Mouse (Mus musculus): ENCODE results near the gene Gm47289. TPM values are rescaled to one million over a fixed set of nuclear protein-coding genes. Genes with fewer than 3 reads are reported as not detected.

Gm47289 gene
- polyA plus RNA-seq (2017; shearing (Covaris generic)) = not detected

DNA sequence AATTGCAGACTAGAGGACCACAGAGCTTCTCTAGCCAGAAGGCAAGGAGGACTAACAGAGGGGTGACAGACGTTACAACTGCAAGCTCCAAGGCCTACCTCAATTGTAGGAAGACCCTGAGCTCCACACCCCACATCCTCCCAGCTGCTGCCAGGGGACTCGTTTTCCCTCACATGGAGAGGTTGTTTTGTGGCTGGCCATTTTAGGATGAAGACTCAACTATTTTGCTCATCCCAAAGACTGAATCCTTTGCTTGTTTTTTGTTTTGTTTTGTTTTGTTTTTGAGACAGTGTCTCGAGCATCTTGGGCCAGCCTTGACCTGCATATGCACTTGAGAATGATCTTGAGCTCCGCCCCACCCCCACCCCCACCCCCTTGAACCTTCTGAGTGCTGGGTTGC is at the start of gene Gm47289:
Gm47289 (plus strand) TSS at position 301 of the 400 bp plus-strand sequence.
- no peak for ATAC-seq

DNA sequence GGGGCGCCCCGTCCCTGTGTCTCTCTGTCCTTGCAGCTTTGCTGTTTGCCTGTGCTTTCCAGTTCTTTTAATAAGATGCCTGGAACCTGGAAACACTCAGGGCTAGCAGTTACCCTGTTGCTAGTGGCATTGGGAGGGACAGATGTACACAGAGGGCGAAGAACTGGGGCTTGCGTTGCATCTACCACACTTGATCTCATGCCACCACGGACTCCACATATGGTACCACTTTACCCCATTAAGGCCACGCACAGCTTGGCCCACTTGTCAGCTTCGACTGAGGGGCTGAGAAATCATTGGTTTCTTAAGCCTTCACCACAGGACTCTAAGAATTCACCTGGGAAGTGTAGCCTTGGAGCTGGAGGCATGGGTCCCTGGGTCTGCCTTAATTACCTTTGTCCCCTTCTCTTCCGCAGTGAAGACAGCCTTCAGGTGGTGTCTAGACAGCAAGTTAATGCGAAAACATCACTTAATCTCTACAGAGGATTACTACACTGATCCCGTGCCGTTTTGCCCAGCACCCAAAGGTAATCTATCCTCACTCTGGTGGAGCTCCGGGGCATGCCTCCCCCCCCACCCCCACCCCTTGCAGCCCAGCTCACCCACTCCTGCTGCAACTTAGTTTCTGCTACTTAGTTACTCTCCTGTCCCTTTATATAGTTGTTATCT is 49.1 kb upstream of the Gm47289 start:
- no peak for ATAC-seq

DNA sequence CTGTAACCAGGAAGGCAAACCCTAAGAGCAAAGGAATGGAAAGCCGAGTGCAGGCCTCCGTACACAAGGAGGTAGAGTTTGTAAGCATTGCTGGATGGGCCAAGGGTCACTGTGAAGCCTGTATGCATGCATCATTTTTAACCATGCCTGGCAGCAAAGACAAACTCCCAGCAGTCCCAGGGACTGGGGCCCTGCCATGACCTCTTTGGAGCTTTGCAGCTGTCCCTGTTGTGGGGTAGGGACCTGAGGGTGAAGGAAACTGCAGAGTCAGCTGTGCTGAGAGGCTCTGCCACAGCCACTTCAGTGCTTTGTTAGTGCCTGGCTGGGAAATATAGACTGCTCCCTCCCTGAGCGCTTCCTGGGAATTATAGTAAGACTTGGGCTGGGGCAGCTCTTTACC is 48.3 kb upstream of the Gm47289 start:
- ATAC-seq = no peak

DNA sequence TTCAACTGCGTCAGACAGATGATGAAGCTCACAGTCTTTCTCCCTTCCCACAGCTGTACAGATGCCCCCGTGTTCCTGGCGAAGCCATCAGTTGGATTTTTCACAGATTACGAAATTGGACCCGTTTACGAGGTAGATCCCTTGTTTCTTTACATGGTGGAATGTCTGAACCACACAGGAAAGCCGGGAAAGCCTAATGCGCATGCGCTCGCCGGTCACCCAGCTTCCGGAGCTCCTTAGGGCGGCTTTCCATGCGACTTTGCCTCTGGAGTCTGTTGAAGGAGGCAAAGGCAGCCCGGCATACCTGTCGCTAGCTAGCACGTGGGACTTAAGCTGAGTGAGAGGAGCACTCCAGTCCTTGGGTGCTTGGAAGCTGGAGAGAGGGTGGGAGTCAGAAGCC is 44.0 kb upstream of the Gm47289 start:
- no peak for ATAC-seq

DNA sequence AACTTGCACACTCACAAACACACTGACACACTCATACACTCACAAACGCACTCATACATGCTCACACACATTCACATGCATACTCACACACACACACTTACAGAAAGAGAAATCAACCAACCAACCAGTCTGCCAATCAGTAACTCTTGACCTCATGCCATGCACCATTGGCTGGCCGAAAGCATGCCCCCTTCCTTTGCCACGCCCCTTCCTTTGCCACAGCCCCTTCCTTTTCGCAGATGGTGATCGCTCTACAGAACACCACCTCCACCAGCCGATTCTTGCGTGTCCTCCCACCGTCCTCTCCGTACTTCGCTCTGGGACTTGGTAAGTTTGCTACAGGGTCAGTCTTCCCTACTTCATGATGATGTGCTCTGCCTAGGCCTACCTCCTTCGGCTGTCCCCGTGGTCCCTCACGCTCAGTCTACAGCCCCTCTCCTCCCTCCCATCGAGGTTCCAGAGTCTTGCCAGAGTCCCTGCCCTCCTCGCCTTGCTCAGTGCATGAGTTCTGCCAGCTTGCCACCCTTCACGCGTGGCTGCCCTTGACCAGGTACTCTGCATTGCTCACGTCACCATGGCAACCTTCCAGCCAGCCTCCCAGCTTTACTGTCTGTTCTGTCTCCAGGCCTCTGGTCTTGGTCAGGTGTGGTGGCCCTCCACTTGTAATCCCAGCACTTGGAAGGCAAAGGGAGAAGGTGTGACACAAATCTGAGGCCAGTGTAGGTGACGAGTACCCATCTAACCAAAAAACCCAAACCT is 39.4 kb upstream of the Gm47289 start:
- no peak for ATAC-seq

DNA sequence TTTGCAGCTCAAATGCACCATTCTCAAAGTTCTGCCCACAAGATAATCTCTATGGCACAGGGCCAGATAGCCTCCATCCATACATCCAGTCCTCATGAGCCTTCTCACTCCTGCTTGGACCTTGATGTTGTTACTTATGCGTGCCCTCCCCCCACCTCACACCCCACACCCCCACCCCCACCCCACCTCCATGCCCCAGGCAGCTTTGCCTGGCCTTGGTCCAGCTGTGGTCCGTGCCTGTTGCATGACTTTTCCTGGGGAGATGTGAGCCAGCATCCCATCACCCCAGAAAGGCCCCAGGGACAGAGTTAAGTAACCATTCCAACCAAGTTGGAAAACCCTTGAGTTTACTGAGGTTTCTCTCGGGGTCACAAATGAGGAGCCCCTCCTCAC is 38.8 kb upstream of the Gm47289 start:
- ATAC-seq = no peak

DNA sequence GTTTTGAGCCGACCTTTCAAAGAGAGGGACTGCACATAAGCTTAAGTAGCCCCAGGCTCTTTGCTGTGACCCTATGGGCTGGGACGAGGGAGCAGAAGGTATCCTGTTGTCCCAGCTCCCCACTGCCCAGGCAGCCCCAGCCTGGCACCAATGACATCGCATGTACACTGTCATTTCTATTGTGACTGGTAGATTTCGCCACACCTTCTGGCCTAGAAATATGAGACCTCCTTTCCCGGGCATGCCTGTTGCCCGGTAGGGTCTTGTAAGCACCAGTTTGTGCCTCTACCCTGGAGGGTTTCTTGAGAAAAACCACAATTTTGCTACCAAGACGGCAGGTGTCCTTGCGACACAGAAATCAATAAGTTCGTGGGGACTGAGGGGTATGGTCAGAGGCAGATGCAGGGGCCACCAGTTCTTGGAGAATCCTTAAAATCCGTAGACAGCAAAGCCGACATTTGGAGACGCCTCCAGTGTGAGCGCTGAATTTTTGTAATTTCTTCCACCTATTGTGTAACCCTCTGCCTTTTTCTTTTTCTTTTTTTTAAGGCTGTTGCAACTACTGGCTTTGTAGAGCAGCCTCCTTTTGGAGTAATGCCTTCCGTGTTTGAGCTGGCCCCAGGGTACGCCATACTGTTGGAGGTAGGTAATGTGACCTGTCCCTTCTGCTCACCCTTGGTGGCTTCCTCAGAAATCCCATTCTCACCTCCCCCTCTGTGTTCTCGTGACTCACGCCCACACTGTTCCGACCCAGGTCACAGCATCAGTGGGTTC is 36.2 kb upstream of the Gm47289 start:
- no peak for ATAC-seq

DNA sequence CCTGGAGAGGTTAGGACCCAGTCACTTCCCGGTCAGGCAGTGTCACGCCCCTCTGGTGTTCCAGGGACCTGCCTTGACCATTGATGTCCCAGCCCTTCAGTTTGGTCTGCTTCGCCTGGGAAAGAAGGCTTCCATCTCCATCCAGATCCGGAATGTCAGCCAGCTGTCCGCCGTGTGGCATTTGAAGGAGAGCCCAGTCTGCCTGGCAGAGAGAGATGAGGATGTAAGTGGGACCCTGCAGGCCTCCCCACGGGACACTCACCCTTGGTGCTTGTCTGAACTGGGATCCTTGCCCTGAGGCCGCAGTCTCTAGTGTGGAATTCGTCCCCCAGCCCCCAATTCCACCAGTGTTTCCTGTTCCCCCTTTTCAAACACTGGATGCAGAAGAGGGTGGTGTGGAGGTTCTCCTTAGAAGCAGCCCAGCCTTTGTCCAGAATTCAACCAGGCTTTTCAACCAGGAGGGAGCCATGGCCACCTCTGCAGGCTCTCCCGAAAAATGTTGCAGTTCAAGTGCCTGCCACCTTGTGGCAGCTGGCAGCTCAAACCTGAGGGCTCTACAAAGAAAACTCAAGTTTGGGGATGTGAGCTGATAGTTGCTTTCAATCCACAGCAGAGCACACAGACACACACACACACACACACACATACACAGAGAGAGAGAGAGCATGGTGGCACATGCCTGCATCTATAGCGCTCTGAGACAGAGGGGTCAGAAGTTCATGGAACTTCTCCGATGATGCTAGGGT is 30.4 kb upstream of the Gm47289 start:
- no peak for ATAC-seq

DNA sequence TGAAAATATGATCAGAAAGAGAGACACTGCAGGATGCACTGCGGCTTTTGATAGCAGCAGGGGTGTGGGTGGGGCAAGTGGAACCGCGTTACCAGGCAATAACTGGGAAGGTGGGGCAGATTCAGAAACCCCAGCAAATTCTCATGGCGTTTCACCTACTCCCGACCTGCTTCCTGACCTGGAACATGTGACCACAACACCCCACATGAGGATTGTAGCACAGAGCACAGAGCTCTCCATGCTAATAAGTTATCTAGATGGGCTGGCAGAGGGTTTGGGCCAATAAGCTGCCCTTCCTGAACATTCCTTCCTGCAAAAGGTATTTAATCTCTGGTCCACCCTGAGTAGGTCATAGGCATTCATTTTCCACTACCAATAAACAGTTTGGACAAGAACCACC is 28.3 kb upstream of the Gm47289 start:
- no peak for ATAC-seq

DNA sequence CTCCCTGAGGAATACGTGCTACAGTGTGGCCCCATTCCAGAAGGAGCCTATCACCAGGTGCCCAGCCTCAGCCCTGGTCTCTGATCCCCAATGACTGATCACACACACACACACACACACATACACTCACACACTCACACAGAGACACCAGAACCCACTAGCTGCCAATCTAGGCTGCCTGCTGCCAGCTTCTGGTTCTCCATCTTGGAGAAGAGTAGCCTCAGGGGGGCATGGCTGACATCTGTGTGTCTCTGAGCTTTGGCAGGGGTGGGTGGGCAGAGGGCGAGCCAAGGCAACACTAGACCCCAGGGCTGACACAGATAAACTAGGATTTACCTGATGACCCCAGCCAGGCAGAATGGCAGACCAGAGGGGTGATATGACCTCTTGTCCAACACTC is 20.1 kb upstream of the Gm47289 start:
- ATAC-seq = no peak

DNA sequence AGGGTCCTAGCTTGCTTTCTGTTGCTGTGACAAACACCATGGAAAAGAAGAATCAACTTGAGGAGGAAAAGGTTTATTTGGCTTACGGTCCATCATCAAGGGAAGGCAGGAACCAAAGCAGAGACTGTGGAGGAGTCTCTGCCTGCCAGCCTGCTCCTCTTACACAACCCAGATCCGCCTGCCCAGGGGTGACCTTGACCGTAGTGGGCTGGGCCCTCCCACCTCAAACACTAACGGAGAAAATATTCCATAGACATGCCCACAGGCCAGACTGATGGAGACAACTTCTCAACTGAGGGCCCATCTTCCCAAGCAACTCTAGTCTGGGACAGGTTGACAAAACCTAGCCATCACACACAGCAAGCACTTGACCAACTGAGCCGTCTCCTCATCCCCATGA is 16.9 kb upstream of the Gm47289 start:
- no peak for ATAC-seq

DNA sequence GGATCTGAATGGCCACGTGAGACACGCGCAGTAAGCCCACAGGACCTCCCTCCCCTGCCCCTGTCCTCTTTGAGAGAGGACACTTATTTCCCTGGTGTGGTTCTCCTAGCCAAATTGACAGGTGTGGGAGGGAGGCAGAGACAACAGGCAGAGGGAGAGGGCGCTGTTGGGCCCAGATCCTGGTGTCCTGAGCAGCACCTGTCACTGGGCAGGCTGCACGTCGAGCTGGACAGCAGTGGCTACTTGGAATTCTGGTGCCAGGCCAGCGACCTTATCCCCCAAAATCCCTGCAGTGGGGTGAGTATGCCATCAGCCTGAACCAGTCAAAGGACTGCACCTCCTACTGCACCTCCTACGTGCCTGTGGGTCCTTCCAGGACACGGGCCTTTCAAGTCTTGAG is 15.6 kb upstream of the Gm47289 start:
- no peak for ATAC-seq

DNA sequence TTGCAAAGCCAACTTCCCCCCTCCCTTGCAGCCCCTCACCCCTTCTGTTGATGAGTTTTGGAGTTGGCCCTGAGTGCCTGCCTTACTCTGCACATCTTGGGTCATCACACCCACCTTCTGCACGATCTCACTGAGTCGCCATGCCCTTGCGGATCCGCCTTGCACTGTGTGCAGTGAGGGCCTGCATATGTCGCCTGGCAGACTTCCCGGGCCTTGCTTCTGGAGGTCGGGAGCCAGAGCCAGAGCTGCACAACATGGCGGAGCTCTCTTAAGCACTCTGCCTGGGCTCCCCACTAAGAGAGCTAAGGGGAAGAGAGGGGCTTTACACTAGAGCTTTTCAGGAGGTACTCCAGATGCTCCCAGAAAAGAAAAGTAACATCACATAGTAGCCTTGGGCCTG is 14.3 kb upstream of the Gm47289 start:
- no peak for ATAC-seq

DNA sequence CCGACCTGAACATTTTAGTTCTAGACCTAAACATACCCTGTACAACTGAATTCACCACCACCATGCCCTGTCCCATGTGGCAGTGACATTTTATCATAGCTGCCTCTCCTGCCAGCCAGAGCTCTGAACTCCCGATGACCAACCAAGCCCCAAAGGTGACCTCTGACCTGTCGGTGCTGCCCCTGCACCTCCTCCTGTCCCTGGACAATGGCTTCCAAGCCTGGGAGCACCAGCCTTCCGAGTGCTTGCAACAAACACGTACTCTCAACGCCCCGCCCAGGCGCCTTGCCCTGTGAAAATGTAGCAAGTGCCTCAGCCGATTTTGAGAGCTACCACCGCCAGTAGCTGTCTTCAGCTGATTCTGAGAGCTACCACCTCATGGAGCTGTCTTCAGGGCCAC is 13.8 kb upstream of the Gm47289 start:
- ATAC-seq = no peak

DNA sequence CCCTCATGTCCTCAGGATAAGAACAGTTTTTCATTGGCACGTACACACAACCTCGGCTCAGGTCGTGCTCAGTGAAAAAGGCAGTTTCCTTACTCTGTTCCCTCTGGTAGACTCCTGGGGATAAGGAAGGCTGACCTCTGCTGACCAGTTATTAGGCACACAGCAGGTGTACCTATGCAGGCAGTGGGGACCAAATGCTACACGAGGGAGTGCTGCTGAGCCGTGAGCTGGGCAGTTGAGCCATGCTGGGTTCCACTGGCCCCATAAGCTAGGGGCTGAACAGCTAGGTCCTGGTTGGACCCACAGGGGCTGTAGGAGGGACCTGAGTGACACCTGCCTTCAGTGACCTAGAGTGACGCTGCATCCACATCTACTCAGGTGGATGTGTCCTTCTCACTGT is 13.3 kb upstream of the Gm47289 start:
- ATAC-seq = no peak

DNA sequence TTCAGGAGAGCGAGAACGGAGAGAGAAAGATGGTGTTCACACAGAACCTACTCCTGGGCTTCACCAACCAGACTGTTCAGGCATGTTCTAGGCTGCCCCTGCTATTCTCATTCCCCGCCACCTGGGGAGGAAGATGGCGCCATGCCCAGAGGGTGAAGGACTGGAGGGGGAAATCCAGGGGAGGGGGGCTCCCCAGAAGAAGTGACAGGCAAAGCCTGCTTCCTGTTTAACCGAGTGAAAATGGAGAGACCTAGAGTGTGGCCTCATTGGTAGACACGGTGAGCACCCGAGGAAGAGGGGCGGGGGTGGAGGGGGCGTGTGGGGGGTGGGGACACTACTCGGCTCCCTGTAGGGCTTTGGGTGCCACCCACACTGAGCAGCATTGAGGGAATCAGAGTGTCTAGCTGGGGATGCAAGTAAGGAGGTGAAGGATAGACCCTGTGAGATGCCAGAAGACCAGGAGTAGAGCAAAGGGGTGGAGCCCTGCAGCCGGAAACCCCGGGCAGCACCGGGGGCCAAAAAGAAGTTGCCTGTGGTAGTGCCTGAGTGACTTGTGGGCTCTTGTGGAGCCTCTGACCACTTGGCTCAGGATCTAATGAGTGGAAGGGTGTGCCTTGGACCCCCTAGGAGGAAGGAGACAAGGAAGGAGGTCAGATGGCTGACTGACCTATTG is 12.7 kb upstream of the Gm47289 start:
- ATAC-seq = no peak

DNA sequence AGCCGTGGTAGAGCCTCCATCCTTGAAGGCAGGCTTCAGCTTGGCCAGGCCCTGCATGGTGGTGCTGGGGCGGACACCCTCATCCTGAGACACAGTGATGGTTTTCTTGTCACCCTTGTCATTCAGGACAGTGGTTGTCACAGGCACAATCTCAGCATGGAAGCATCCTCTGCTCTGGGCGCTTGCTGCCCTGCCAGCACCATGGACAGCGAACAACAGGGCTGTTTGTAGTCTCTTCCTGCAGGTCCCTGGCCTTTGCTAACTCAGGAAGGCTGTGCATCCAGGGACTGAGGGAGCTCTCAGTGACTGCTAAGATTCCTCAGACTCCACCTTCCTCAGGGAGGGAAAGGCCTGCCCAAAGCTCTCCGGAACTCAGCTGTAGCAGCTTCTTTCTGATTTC is 9.4 kb upstream of the Gm47289 start:
- no peak for ATAC-seq

DNA sequence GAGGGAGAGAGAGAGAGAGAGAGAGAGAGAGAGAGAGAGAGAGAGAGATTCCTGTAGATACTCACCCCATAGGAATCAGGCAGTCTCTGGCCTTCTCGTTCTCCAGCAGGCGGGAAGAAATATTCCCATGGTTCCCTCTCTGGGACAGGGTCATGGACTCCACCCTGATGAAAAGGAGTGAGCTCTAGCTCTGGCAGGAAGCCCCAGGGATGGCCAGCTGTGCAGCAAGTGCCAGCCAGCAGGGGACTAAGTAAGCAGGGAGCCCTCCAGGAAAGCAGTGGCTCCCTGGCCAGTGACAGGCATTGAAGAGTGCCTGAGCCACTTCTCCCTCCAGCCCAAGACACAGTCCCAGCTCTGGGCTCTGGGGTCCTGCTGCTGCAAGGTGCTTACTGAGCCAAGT is 7.2 kb upstream of the Gm47289 start:
- ATAC-seq = no peak

DNA sequence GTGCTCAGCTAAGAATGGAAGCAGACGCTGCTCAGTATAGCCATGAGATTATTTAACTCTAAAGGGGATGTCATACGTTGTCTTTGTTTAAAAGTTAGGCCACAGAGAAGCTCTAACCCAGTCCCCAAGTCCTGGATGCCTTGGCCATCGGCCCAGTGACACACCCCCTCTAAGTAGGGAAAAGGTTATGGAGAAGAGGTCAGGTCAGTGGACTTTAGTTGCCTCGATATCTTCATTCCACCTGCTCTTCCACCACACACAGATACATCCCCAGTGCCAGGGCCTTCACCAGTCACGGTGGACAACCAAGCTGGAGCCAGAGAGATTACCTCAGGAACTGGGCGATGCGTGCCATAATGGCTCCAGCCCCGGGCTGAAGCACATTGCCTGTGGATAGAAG is 3.5 kb upstream of the Gm47289 start:
- ATAC-seq = no peak

DNA sequence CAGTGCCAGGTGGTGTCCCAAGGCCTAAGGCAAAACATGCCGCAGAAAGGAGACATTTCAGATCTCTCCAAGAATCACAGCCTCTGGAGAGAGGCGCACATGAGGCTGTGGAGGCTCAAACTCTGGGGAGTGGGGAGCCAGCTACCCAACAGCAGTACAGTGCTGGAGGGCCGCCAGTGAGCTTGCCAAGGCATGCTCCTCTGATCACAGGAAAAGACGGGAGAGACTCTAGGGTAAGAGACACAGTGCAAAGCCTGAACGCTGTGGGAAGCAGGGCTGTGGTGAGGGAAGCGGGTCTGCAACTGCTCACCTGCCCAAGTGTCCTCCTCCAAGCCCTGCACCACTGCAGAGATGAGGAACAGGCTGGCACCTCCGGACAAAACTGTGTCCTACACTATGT is 3.1 kb upstream of the Gm47289 start:
- no peak for ATAC-seq

DNA sequence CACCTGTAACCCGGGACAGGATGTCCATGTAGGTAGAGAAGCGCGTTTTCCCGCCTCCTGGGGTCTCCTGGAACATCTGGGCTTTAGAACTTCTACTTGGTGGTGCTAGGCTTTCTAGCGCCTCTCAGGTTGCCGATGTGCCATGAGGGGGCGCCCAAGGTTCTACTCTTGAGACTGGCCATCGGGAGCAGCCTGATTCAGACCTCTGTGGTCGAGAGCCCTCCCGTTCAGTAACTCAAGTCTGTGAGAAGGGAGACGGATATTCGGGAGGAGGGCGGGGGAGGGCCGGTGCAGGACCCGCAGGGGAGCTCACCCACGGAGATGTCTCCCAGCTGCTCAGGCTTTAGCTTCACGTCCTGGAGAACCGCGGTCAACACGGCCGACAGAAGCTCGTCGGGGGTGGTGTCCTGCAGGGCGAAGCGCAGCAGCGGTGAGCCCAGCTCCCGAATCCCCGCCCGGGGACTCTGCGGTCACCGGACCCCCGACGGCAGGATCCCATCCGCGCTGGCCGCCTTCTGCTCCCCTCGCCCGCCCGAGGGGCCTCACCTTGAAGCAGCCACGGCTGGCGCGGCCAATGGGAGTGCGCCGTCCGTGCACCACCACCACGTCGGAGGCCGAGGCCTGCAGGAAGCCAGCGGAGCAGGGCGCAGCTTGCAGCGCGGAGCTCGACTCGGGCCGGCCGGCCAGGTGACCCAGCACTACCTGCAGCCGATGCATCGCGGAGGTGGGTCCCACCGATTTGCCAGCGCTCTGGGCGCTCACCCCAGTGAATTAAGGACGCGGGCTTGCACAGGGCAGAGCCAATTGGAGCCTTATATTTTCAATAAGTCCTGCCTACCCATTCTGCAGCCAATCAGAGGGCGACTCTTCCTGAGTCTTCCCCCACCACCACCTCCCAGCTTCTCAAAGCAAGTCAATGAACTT is 2.4 kb upstream of the Gm47289 start, which contains the start of gene Acaa1b:
Acaa1b (minus strand) TSS at position 816 of the 924 bp plus-strand sequence.
- no peak for ATAC-seq
